11 mouse cellular contexts compared by ENCODE assay signal in genomic region chr14:72292656-72293299, GRCm38 (mm10).
DNase-seq lines count a peak whose midpoint lies in the region; ATAC-seq lines count a peak whose summit lies in the region.
"Had no signal": no experiment of that assay in that cellular context is flagged by ENCODE, and none has a peak within 500 bp of the region (broad histone marks: within the 10 kb centered on the region; RNA-seq: fewer than 3 reads in every experiment).

No protein-coding gene starts in this region.

- H3K4me3 ChIP-seq in kidney, embryonic 14.5 days (ENCODE audit: low read length) = no peak overlapping the region
- H3K4me3 ChIP-seq in kidney, embryonic 16.5 days (ENCODE audit: low read length) = no peak overlapping the region
- no peak overlapping the region for H3K4me3 ChIP-seq in lung, embryonic 15.5 days
- H3K4me3 ChIP-seq: limb, embryonic 12.5 days; megakaryocyte, embryonic 14.5 days had no signal

- H3K36me3 ChIP-seq in kidney, embryonic 14.5 days (ENCODE audit: control insufficient read depth, insufficient read depth, low read length) = no peaks in the 10 kb centered on the region
- no peaks in the 10 kb centered on the region for H3K36me3 ChIP-seq in kidney, embryonic 16.5 days (ENCODE audit: insufficient read depth, low read length)
- no peaks in the 10 kb centered on the region for H3K36me3 ChIP-seq in lung, embryonic 15.5 days
- H3K36me3 ChIP-seq: limb, embryonic 12.5 days had no signal

- H3K9me3 ChIP-seq in kidney, embryonic 14.5 days (ENCODE audit: control insufficient read depth, low read length) = no peaks in the 10 kb centered on the region
- H3K9me3 ChIP-seq in kidney, embryonic 16.5 days (ENCODE audit: low read length) = no peaks in the 10 kb centered on the region
- H3K9me3 ChIP-seq in lung, embryonic 15.5 days = no peaks in the 10 kb centered on the region
- H3K9me3 ChIP-seq: limb, embryonic 12.5 days had no signal

- DNase-seq in adrenal gland, adult 2 months = peak; percentile 8
- no peak for DNase-seq in adrenal gland, postnatal 4 days (ENCODE audit: low spot score in 2 of 2)
- DNase-seq in adrenal gland, adult 8-10 months = peak; percentile 5
- no peak for DNase-seq in embryo, embryonic 9.5 days (ENCODE audit: extremely low spot score)
- DNase-seq: kidney, adult 11 months had no signal

- H3K27ac ChIP-seq in kidney, embryonic 14.5 days (ENCODE audit: low read depth, low read length) = no peak overlapping the region
- no peak overlapping the region for H3K27ac ChIP-seq in kidney, embryonic 16.5 days (ENCODE audit: low read length)
- H3K27ac ChIP-seq in lung, embryonic 15.5 days = peak overlapping the region; percentile 47
- H3K27ac ChIP-seq: limb, embryonic 12.5 days had no signal

- WGBS in kidney, embryonic 14.5 days = 65% methylated on average over 7 of the region's 7 CpGs
- WGBS in kidney, embryonic 16.5 days = 53% methylated on average over 7 of the region's 7 CpGs
- 52% methylated on average over 7 of the region's 7 CpGs for WGBS in lung, embryonic 15.5 days

- peaks cover 10% of the 10 kb centered on the region; the same call in 1 of the 2 replicates for H3K4me1 ChIP-seq in kidney, embryonic 14.5 days (ENCODE audit: control insufficient read depth, insufficient read depth, low read length)
- H3K4me1 ChIP-seq in kidney, embryonic 16.5 days (ENCODE audit: insufficient read depth, low read length) = peaks cover 23% of the 10 kb centered on the region; the same call in 1 of the 2 replicates
- peaks cover 9% of the 10 kb centered on the region; the same call in 1 of the 2 replicates for H3K4me1 ChIP-seq in lung, embryonic 15.5 days
- H3K4me1 ChIP-seq: megakaryocyte, embryonic 14.5 days had no signal

- 0 out of 2 replicates have a peak, but pooled peaks have one; percentile 52 for ATAC-seq in kidney, embryonic 14.5 days (ENCODE audit: low FRiP score, low TSS enrichment)
- no peak for ATAC-seq in kidney, embryonic 16.5 days (ENCODE audit: low FRiP score, low TSS enrichment)
- no peak; the same call in 1 of the 2 replicates for ATAC-seq in lung, embryonic 15.5 days (ENCODE audit: borderline replicate concordance, extremely low read depth, low FRiP score, low TSS enrichment)
- no peak for ATAC-seq in monocyte, adult 5-6 weeks (replicated peaks; ENCODE audit: insufficient number of reproducible peaks, low FRiP score, low TSS enrichment, poor library complexity, severe bottlenecking)

- no peaks in the 10 kb centered on the region for H3K27me3 ChIP-seq in kidney, embryonic 14.5 days (ENCODE audit: control insufficient read depth, insufficient read depth, low read length)
- no peaks in the 10 kb centered on the region for H3K27me3 ChIP-seq in kidney, embryonic 16.5 days (ENCODE audit: insufficient read depth, low read length)
- H3K27me3 ChIP-seq in lung, embryonic 15.5 days = peaks cover 7% of the 10 kb centered on the region

- no peak overlapping the region for H3K9ac ChIP-seq in kidney, embryonic 14.5 days (ENCODE audit: low read depth, low read length)
- no peak overlapping the region for H3K9ac ChIP-seq in kidney, embryonic 16.5 days (replicated peaks; ENCODE audit: low read length)
- no peak overlapping the region for H3K9ac ChIP-seq in lung, embryonic 15.5 days
- H3K9ac ChIP-seq: limb, embryonic 12.5 days had no signal

- no peak overlapping the region for H3K4me2 ChIP-seq in kidney, embryonic 14.5 days (replicated peaks; ENCODE audit: low read depth, low read length)
- no peak overlapping the region for H3K4me2 ChIP-seq in kidney, embryonic 16.5 days (replicated peaks; ENCODE audit: low read depth, low read length)
- no peak overlapping the region for H3K4me2 ChIP-seq in lung, embryonic 15.5 days
- H3K4me2 ChIP-seq: limb, embryonic 12.5 days had no signal

Comparison
In these comparisons a context has a peak if more than half of its experiments do, and no peak if none do; other contexts are left out.
1. DNase-seq: peak in adrenal gland, adult 2 months (single experiment) and adrenal gland, adult 8-10 months (single experiment); none in adrenal gland, postnatal 4 days (0 of 2) and embryo, embryonic 9.5 days (single experiment).